Mouse (Mus musculus) MEL (cell line): ENCODE measurements around the gene Slc9a5.

Experiments
- BHLHE40 ChIP-seq: IDR thresholded peaks from 2 replicates; pipeline ENCODE4 v1.6.1; 2012; ENCODE audit warnings: low read depth, mild to moderate bottlenecking, inconsistent platforms, low read length, improper control_type of control experiment, borderline replicate concordance
- CHD1 ChIP-seq: IDR thresholded peaks from 2 replicates; pipeline ENCODE4 v1.6.1; 2012; ENCODE audit warnings: low read depth, mild to moderate bottlenecking, inconsistent platforms, low read length, improper control_type of control experiment
- CTCF ChIP-seq, 3 experiments: IDR thresholded peaks in 2 of 3; conservative IDR thresholded peaks in 1 of 3; 2 replicates each; pipeline ENCODE4 v1.5.1; 2011 to 2012; ENCODE audit warnings: low read length in 3 of 3, low read depth in 2 of 3, mild to moderate bottlenecking in 2 of 3, improper control_type of control experiment in 1 of 3, inconsistent platforms in 1 of 3, mixed read lengths in 1 of 3, moderate library complexity in 1 of 3; ENCODE audit not compliant: control insufficient read depth in 1 of 3, insufficient read depth in 1 of 3, poor library complexity in 1 of 3, severe bottlenecking in 1 of 3
- EP300 ChIP-seq, 2 experiments: IDR thresholded peaks; 2 replicates each; pipeline ENCODE4 v1.6.1; 2011; ENCODE audit warnings: improper control_type of control experiment in 2 of 2, low read length in 2 of 2, low read depth in 1 of 2, mild to moderate bottlenecking in 1 of 2
- GATA1 ChIP-seq: IDR thresholded peaks from 2 replicates; pipeline ENCODE4 v1.6.1; 2011; ENCODE audit warnings: low read depth, low read length, improper control_type of control experiment
- MAFK ChIP-seq: IDR thresholded peaks from 2 replicates; pipeline ENCODE4 v1.6.1; 2011; ENCODE audit warnings: low read depth, mild to moderate bottlenecking, low read length, improper control_type of control experiment, borderline replicate concordance
- MAZ ChIP-seq: IDR thresholded peaks from 2 replicates; pipeline ENCODE4 v1.6.1; 2012; ENCODE audit warnings: low read depth, mild to moderate bottlenecking, inconsistent platforms, low read length, improper control_type of control experiment
- POLR2A ChIP-seq, 2 experiments: IDR thresholded peaks; 2 replicates each; pipeline ENCODE4 v1.6.1; 2011 to 2012; ENCODE audit warnings: low read length in 2 of 2, mild to moderate bottlenecking in 2 of 2, control low read depth in 1 of 2, improper control_type of control experiment in 1 of 2, low read depth in 1 of 2, moderate library complexity in 1 of 2; ENCODE audit not compliant: control insufficient read depth in 1 of 2, insufficient read depth in 1 of 2, poor library complexity in 1 of 2
- ZMIZ1 ChIP-seq: IDR thresholded peaks from 2 replicates; pipeline ENCODE4 v1.6.1; 2012; ENCODE audit warnings: low read depth, mild to moderate bottlenecking, inconsistent platforms, low read length, improper control_type of control experiment, moderate library complexity

GRCm38 (mm10) chr8:105372473-105372872 lies 23.8 kb downstream of the Slc9a5 start:
- TF ChIP-seq EP300 (IDR thresholded peaks at IDR 0.05; ENCODE audit: low read depth in 1 of 2, low read length in 2 of 2) (no peak), CTCF (IDR thresholded peaks at IDR 0.05 in 2 of 3, conservative IDR thresholded peaks at IDR 0.05 in 1 of 3; ENCODE audit: control insufficient read depth in 1 of 3, insufficient read depth in 1 of 3, low read depth in 2 of 3, low read length in 3 of 3, poor library complexity in 1 of 3, severe bottlenecking in 1 of 3) (no peak), ZMIZ1 (no peak), POLR2A (IDR thresholded peaks at IDR 0.05; ENCODE audit: control insufficient read depth in 1 of 2, insufficient read depth in 1 of 2, low read depth in 1 of 2, low read length in 2 of 2, poor library complexity in 1 of 2) (no peak), GATA1 (no peak), MAZ (no peak), MAFK (no peak), BHLHE40 (no peak), CHD1 (no peak)
